Mouse (Mus musculus) thymus, adult 2 months (tissue): ENCODE data around the gene Cttn. TPM values are rescaled to one million over a fixed set of nuclear protein-coding genes. Genes with fewer than 3 reads are reported as not detected.
A peak's percentile ranks its signal among the peaks of the same experiment; 100 is the strongest.

ENCODE experiments used
- DNase-seq: peaks from one replicate; pipeline ENCODE4 v3.0.0; 2021
- H3K27ac ChIP-seq: fragments of 200-500 bp; 2 replicates; pipeline ENCODE4 v1.5.1; 2012; ENCODE audit warnings: low read length, control low read depth; ENCODE audit not compliant: control insufficient read depth, insufficient read depth
- H3K27me3 ChIP-seq: fragments of 200-500 bp; 2 replicates; pipeline ENCODE4 v1.6.1; 2012; ENCODE audit warnings: mild to moderate bottlenecking, low read length, moderate library complexity, mixed read lengths; ENCODE audit not compliant: control insufficient read depth, insufficient read depth
- H3K36me3 ChIP-seq: fragments of 200-500 bp; 2 replicates; pipeline ENCODE4 v1.6.1; 2012; ENCODE audit warnings: mild to moderate bottlenecking, low read length, moderate library complexity; ENCODE audit not compliant: control insufficient read depth, insufficient read depth
- H3K4me1 ChIP-seq: fragments of 200-500 bp; replicated peaks from 2 replicates; pipeline ENCODE4 v1.6.1; 2012; ENCODE audit warnings: low read length; ENCODE audit not compliant: control insufficient read depth, insufficient read depth
- H3K4me3 ChIP-seq: fragments of 200-500 bp; 2 replicates; pipeline ENCODE4 v1.5.1; 2012; ENCODE audit warnings: mild to moderate bottlenecking, low read length, control low read depth, moderate library complexity; ENCODE audit not compliant: control insufficient read depth, insufficient read depth
- CTCF ChIP-seq: fragments of 200-500 bp; IDR thresholded peaks from 2 replicates; pipeline ENCODE4 v1.5.1; 2012; ENCODE audit warnings: mild to moderate bottlenecking, control low read depth, low read length, moderate library complexity, borderline replicate concordance; ENCODE audit not compliant: control insufficient read depth, poor library complexity, insufficient read depth; ENCODE audit errors: extremely low read depth
- POLR2A ChIP-seq: fragments of 200-500 bp; IDR thresholded peaks from 2 replicates; pipeline ENCODE4 v1.6.1; 2012; ENCODE audit warnings: mild to moderate bottlenecking, low read length, control low read depth, moderate library complexity; ENCODE audit not compliant: control insufficient read depth, poor library complexity, insufficient read depth; ENCODE audit errors: extremely low read depth
- WGBS: fragments of 180-500 bp; shearing (Covaris S2); methylation state at CpG from one replicate; pipeline ENCODE4 v1.1.7; 2018; 5-methylcytosine and 5-hydroxymethylcytosine counted together
- polyA plus RNA-seq: library from polyadenylated mRNA; depleted of rRNA; stranded (reverse); fragments of >200 nt; gene quantifications from 2 replicates; pipeline ENCODE4 v1.2.3, GENCODE M21; 2012

Cttn gene
- polyA plus RNA-seq, 1 experiment: 22.0 TPM

DNA sequence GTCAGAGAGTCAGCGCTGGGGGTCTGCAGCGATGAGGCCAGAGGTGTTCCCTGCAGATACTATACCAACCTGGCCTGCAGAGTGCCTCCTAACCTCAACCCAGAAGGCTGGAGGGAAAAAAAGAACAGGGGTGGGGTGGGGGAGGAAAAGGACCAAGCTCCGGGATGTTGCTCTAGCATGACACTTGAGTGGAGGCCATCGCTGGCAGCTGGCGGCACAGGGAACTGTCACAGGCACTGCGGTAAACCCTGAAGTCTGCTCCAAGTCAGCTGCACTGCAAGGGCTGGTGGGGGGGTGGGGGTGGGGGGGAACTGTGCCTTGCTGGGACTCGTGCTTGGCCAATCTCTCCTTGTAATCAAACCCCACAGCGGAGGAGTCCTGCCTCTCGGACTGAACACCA is 20.1 kb downstream of the Cttn start:
- H3K27ac ChIP-seq: no peak overlapping the region
- no peaks in the 10 kb centered on the region for H3K27me3 ChIP-seq
- no peak for TF ChIP-seq CTCF
- TF ChIP-seq POLR2A: no peak
- H3K36me3 ChIP-seq: no peaks in the 10 kb centered on the region
- peaks cover 27% of the 10 kb centered on the region for H3K4me1 ChIP-seq
- H3K4me3 ChIP-seq: no peak overlapping the region
- WGBS: 38% methylated on average over 9 of the region's 9 CpGs
- DNase-seq: no peak

GRCm38 (mm10) chr7:144449637-144450570 is 20.9 kb downstream of the Cttn start:
- H3K4me3 ChIP-seq: no peak overlapping the region
- no peak overlapping the region for H3K27ac ChIP-seq
- no peak for DNase-seq
- peaks cover 30% of the 10 kb centered on the region for H3K4me1 ChIP-seq
- no peaks in the 10 kb centered on the region for H3K27me3 ChIP-seq
- H3K36me3 ChIP-seq: no peaks in the 10 kb centered on the region
- 81% methylated on average over 13 of the region's 13 CpGs for WGBS
- no peak for TF ChIP-seq POLR2A
- no peak for TF ChIP-seq CTCF

DNA sequence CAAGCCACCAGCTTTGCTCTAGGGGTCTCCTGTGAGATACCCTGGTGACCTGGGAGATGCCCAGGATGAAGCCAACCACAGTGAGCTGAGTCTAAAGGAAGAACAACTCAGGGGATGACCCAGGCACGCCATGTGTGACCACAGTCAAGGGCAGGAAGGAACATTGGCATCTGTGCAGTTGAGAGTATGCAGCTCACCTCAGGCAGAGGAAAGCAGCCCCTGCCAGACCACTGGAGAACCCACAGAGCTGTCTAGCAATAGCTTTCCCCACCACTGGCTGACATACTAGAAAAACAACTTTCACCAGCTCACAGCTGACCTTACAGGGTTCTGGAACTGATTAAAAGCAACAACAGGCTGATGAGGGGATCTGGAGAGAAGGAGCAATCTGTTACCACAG is 22.6 kb downstream of the Cttn start:
- Histone ChIP-seq H3K27ac (no peak overlapping the region), H3K27me3 (no peaks in the 10 kb centered on the region), H3K4me1 (peaks cover 31% of the 10 kb centered on the region), H3K36me3 (no peaks in the 10 kb centered on the region), H3K4me3 (no peak overlapping the region)
- TF ChIP-seq CTCF (no peak), POLR2A (no peak)
- WGBS: 19% methylated on average over 1 of the region's 1 CpGs
- DNase-seq: no peak

DNA sequence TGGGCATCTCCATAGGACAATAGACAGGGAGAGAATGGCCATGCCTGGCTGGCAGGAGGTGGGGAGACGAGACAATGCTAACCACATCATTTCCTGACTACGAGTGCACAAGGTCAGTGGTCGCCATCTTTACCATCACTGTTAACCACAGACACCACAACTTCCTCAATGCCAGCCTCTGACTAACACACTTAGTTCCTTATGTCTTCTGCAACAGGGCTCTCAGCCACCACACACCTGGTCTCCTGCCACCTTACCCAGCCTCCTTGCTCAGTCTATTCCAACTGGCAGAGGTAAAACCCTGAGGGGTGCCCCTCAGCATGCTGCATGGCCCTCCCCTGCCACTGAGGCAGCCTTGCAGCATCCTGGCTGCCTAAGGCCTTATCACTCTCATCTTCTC is 23.7 kb downstream of the Cttn start:
- H3K36me3 ChIP-seq: no peaks in the 10 kb centered on the region
- H3K4me3 ChIP-seq: no peak overlapping the region
- H3K27me3 ChIP-seq: no peaks in the 10 kb centered on the region
- peaks cover 31% of the 10 kb centered on the region for H3K4me1 ChIP-seq
- H3K27ac ChIP-seq: no peak overlapping the region
- 0% methylated on average over 3 of the region's 3 CpGs for WGBS
- peak; percentile 50 for DNase-seq
- no peak for TF ChIP-seq CTCF
- TF ChIP-seq POLR2A: no peak

DNA sequence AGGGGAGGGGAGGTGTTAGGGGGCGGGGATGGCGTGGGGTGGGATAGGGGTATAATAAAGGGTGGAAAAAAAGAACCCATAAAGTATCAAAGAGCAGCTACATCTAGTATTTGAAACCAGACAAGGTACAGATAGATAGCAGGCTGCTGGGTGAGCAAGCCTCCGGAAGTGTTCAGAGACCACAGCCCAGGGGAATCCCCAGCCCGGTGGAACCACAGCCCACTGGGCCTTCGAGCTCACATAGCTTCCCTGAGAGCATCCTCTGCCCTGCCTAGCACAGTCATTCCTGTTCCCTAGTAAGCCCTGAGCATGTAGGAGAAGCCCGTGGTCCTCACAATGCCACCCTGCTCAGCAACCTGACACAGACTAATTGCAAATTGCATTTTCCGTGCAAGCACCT is 26.0 kb downstream of the Cttn start:
- 4% methylated on average over 7 of the region's 7 CpGs for WGBS
- H3K4me1 ChIP-seq: peaks cover 29% of the 10 kb centered on the region

GRCm38 (mm10) chr7:144441976-144442375 is 28.8 kb downstream of the Cttn start:
- H3K4me1 ChIP-seq: peaks cover 13% of the 10 kb centered on the region
- DNase-seq: no peak
- 39% methylated on average over 4 of the region's 4 CpGs for WGBS
- no peaks in the 10 kb centered on the region for H3K27me3 ChIP-seq
- no peak overlapping the region for H3K4me3 ChIP-seq
- TF ChIP-seq POLR2A (0 out of 2 replicates have a peak, but pooled peaks have one; percentile 10), CTCF (no peak)
- H3K27ac ChIP-seq: no peak overlapping the region
- H3K36me3 ChIP-seq: no peaks in the 10 kb centered on the region

More for the DNA sequence above, 26.0 kb downstream of the Cttn start:
- no peak overlapping the region for H3K27ac ChIP-seq
- H3K4me3 ChIP-seq: no peak overlapping the region
- TF ChIP-seq POLR2A (no peak), CTCF (no peak)
- DNase-seq: peak; percentile 64
- no peaks in the 10 kb centered on the region for H3K27me3 ChIP-seq
- H3K36me3 ChIP-seq: no peaks in the 10 kb centered on the region

DNA sequence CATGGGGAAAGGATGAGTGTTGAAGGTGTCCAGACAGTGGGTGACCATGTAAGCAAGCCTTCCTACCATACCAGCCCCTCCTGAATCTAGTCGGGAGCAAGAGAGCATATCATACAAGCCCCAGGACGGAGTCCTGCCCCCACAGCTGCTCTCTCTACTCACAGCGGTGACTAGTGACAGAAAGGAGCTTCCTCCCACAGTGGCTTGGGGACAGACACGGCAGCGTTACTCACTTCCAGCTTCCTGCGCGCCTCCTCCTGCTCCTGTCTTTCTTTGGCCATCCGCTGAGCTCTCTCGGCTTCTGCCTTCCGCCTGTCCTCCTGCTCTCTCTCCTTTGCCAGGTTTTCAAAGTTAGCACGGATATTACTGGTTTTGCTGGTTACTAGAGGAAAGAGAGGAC is 29.3 kb downstream of the Cttn start:
- Histone ChIP-seq H3K4me1 (peaks cover 8% of the 10 kb centered on the region), H3K27ac (no peak overlapping the region), H3K36me3 (no peaks in the 10 kb centered on the region), H3K27me3 (no peaks in the 10 kb centered on the region), H3K4me3 (no peak overlapping the region)
- 57% methylated on average over 11 of the region's 11 CpGs for WGBS
- DNase-seq: no peak
- TF ChIP-seq POLR2A: no peak
- TF ChIP-seq CTCF: no peak
